10 mouse cellular contexts compared by ENCODE assay signal in the genomic region with DNA sequence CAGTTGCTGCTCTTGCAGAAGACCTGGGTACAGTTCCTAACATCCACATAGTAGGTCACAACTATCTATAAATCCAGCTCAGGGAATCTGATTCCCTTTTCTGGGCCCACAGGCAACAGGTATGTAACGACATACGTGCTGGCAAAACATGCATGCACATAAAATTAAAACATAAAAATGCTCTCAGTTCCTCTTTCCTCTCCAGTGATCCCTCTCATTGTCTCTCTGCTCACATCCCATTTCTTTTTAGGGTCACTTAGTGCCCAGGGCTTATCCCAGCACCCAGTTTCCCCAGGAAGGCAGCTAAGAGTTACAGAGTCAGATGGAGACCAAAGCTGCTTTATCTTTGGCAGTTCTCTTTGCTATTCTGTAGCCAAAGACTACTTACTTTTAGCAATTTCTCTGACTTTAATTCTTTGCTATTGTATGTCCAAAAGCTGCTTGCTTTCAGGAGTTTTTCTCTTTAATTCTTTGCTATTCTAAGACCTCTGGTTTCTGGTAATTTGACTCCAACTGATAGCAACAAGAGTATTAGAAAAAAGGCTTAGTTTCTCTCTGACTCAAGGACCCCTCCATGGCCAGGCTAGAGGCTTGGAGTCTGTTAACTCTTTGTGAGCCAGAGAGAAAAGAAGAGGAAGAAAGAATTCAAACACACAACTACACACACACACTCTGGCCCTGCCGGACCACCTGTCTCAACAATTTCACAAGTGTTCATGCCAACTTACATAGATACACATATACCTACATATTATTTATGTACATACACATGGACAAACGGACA. TPM values are rescaled to one million over a fixed set of nuclear protein-coding genes. Genes with fewer than 3 reads are reported as not detected.
DNase-seq lines count a peak whose midpoint lies in the region; ATAC-seq lines count a peak whose summit lies in the region.
"Had no signal": no experiment of that assay in that cellular context is flagged by ENCODE, and none has a peak within 500 bp of the region (broad histone marks: within the 10 kb centered on the region; RNA-seq: fewer than 3 reads in every experiment).

No protein-coding gene starts in this region.

- DNase-seq in embryo, embryonic 10 days (ENCODE audit: low spot score), result peak; percentile 49
- DNase-seq in embryo, embryonic 9.5 days (ENCODE audit: extremely low spot score), result no peak
- peak; percentile 58 for DNase-seq in A20 (ENCODE audit: low read depth, low spot score)
- no peak for DNase-seq in right cerebral cortex, adult 18-20 months
- no peak for DNase-seq in left cerebral cortex, postnatal 14 days (ENCODE audit: low spot score in 2 of 2)
- DNase-seq in spleen, adult 18-20 months, result no peak
- DNase-seq: adrenal gland, postnatal 14 days; gastrocnemius, postnatal 25 days had no signal

- ATAC-seq in forebrain, embryonic 16.5 days, result no peak
- no peak for ATAC-seq in liver, embryonic 15.5 days (ENCODE audit: insufficient read depth)

- 19% methylated on average over 4 of the region's 4 CpGs for WGBS in forebrain, embryonic 16.5 days
- 39% methylated on average over 4 of the region's 4 CpGs for WGBS in liver, embryonic 15.5 days (ENCODE audit: insufficient replicate concordance)

- H3K9ac ChIP-seq in forebrain, embryonic 16.5 days (replicated peaks; ENCODE audit: low read depth, low read length), result no peak overlapping the region
- peak overlapping the region; percentile 70 for H3K9ac ChIP-seq in liver, embryonic 15.5 days

- H3K4me3 ChIP-seq in forebrain, embryonic 16.5 days (replicated peaks; ENCODE audit: low read length), result peak overlapping the region; percentile 69
- peak overlapping the region; percentile 98 for H3K4me3 ChIP-seq in liver, embryonic 15.5 days (replicated peaks)

- H3K36me3 ChIP-seq in forebrain, embryonic 16.5 days (ENCODE audit: control insufficient read depth, insufficient read depth), result peaks cover 3% of the 10 kb centered on the region; the same call in 1 of the 2 replicates
- H3K36me3 ChIP-seq in liver, embryonic 15.5 days (replicated peaks), result peaks cover 23% of the 10 kb centered on the region

- H3K27ac ChIP-seq in forebrain, embryonic 16.5 days (ENCODE audit: low read length), result no peak overlapping the region
- no peak overlapping the region for H3K27ac ChIP-seq in liver, embryonic 15.5 days (replicated peaks)

- H3K9me3 ChIP-seq in forebrain, embryonic 16.5 days (ENCODE audit: control insufficient read depth, low read length), result no peaks in the 10 kb centered on the region
- no peaks in the 10 kb centered on the region for H3K9me3 ChIP-seq in liver, embryonic 15.5 days (replicated peaks)

- peaks cover 21% of the 10 kb centered on the region for H3K4me1 ChIP-seq in forebrain, embryonic 16.5 days (replicated peaks; ENCODE audit: control insufficient read depth, insufficient read depth, low read length)
- H3K4me1 ChIP-seq in liver, embryonic 15.5 days (replicated peaks), result peaks cover 34% of the 10 kb centered on the region

- intact Hi-C loops in left cerebral cortex, postnatal 14 days (cut with DNase I), result no loop called here

- H3K4me2 ChIP-seq in forebrain, embryonic 16.5 days (ENCODE audit: low read length), result peak overlapping the region; percentile 63
- peak overlapping the region; percentile 75 for H3K4me2 ChIP-seq in liver, embryonic 15.5 days

- no peaks in the 10 kb centered on the region for H3K27me3 ChIP-seq in forebrain, embryonic 16.5 days (replicated peaks; ENCODE audit: control insufficient read depth, insufficient read depth, low read length)
- peaks cover 5% of the 10 kb centered on the region; the same call in 1 of the 2 replicates for H3K27me3 ChIP-seq in liver, embryonic 15.5 days

RNA-seq across cellular contexts. Expression of a gene that starts 1.4 kb away (rescaled TPM):
- polyA plus RNA-seq in forebrain, embryonic 16.5 days (2015; fragmentation: Nextera tagmentation; extraction: Ambion mirVana), result 37.9 and 47.8 TPM in 2 replicates
- 46.3 and 50.3 TPM in 2 replicates for polyA plus RNA-seq in liver, embryonic 15.5 days (2015; fragmentation: Nextera tagmentation; extraction: Ambion mirVana)
- 1 to 10 TPM; 1.4 to 1.6 TPM for total RNA-seq in left cerebral cortex, postnatal 14 days (2021)

RNA-seq across cellular contexts. Expression of a gene that starts 38.8 kb away (rescaled TPM):
- 0.85 and 1.1 TPM in 2 replicates for polyA plus RNA-seq in forebrain, embryonic 16.5 days (2015; fragmentation: Nextera tagmentation; extraction: Ambion mirVana)
- polyA plus RNA-seq in liver, embryonic 15.5 days (2015; fragmentation: Nextera tagmentation; extraction: Ambion mirVana), result 0.40 and 0.44 TPM in 2 replicates
- total RNA-seq in left cerebral cortex, postnatal 14 days (2021), result 10 to 100 TPM; 10.3 to 11.5 TPM

Comparison
In these comparisons a context has a peak if more than half of its experiments do, and no peak if none do; other contexts are left out.
1. DNase-seq: peak in embryo, embryonic 10 days (single experiment) and A20 (single experiment); none in embryo, embryonic 9.5 days (single experiment), right cerebral cortex, adult 18-20 months (single experiment), left cerebral cortex, postnatal 14 days (0 of 2) and spleen, adult 18-20 months (0 of 2).